Mouse (Mus musculus): ENCODE measurements around the gene B4galt2. TPM values are rescaled to one million over a fixed set of nuclear protein-coding genes. Genes with fewer than 3 reads are reported as not detected.

The B4galt2 gene
- polyA plus RNA-seq, 1 experiment from 2014 or later: 13.9 TPM

DNA sequence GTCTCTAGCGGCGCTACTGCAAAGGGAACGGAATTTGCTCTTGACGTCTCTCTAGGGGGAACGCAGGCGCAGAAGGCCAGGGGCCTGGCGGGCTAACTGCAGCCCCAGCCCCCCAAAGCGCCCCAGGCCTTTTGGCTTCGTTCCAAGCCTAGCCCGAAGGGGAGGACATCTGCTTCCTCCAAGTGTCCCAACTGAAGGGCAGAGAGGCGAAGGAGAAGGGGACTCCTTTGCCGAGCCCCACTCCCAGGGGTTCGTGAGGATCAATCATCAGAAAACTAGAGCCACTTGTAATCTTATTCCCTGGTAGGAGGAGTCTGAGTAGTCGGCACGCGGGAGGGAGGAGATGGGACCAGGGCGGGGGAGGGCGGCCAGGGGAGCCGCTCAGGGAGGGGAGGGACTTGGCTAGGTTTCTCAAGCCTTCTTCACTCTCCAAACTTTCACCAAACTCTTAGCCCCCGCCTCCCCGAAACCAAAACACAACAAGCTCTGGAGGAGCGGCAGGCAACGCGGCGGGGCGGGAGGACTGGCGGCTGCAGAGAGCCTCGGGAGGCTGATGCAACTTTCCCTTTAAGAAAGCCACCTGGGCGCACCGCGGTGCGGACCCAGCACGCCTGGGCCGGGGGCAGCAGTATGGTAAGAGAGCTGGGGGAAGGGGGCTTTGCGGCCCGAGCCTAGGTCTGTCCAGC is 48.3 kb downstream of the B4galt2 start:
- peak; percentile 7; the same call in 1 of the 2 replicates for ATAC-seq (ENCODE audit: extremely low read depth, insufficient number of reproducible peaks, low FRiP score, low TSS enrichment)
- H3K27ac ChIP-seq (replicated peaks): peak overlapping the region; percentile 92

DNA sequence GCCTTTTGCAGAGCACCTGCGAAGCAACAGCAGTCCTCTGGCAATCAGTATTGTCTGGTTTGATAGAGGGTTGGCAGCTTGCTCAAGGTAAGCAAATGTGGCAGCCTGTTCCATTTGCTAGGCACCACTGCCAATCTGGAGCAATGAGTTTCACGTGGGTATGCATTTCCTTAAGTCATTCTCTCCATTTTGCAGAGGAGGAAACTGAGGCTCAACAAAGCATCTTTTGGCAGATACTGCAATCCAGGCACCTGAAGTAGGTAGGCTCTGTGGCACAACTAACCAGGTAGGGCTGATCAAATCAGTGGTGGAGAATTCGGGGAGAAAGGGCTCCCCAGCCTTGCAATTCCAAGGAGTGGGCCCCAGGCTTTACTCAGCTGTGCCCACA is 48.8 kb downstream of the B4galt2 start, which contains the start of gene Slc6a9:
Slc6a9 (plus strand) TSS at position 50 of the 388 bp plus-strand sequence.
- H3K36me3 ChIP-seq: no peaks in the 10 kb centered on the region
- H3K4me1 ChIP-seq: peaks cover 46% of the 10 kb centered on the region
- peak within 1 kb of the TSS; percentile 81 for H3K4me3 ChIP-seq
- peaks cover 3% of the 10 kb centered on the region for H3K27me3 ChIP-seq (replicated peaks)
- peak within 1 kb of the TSS; percentile 92 for H3K9ac ChIP-seq
- peak within 1 kb of the TSS; percentile 92 for H3K27ac ChIP-seq (replicated peaks)
- 23% methylated on average over 3 of the region's 3 CpGs for WGBS
- no peak for ATAC-seq (ENCODE audit: extremely low read depth, insufficient number of reproducible peaks, low FRiP score, low TSS enrichment)
- no peaks in the 10 kb centered on the region for H3K9me3 ChIP-seq
- H3K4me2 ChIP-seq: peak within 1 kb of the TSS; percentile 97

More for the DNA sequence above, 48.3 kb downstream of the B4galt2 start:
- Histone ChIP-seq H3K9me3 (no peaks in the 10 kb centered on the region), H3K4me3 (peak overlapping the region; percentile 81), H3K36me3 (no peaks in the 10 kb centered on the region), H3K4me2 (peak overlapping the region; percentile 97), H3K27me3 (replicated peaks) (peaks cover 3% of the 10 kb centered on the region), H3K9ac (peak overlapping the region; percentile 92), H3K4me1 (peaks cover 41% of the 10 kb centered on the region)
- WGBS: 2% methylated on average over 36 of the region's 36 CpGs

DNA sequence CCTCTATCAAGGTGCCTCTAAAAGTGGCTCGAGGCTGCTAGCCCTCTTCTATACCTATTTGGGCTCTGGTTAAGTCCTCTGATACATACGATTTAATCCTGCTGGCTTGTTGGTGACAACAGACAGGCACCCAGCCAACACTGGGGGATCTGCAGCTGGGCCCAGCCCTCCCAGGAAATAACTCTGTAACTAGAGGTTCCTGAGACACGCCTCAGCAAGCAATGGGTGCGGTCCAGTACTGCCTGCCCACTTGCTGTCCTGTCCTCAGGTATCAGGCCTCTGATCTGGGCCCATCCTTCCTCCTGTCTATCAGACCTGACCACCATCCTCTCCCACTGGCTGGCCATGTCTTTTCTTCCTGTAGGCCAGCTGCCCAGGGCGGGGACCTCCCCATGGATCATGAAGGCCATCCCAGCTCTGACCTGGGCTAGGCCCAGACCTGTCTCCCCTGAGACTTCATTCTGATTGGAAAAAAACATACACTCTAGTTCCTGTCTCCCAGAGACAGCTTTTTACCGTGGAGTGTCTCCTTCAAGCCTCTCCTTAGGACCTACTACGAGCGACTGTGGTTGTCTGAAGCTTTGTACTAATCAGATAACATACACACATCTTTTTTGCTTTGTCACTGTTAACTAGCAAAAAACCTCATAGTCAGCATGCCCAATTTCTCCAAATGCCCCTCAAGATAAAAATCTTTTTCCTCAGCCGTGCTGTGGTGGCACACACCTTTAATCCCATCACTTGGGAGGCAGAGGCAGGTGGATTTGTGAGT is 51.2 kb downstream of the B4galt2 start:
- H3K4me3 ChIP-seq: 0 out of 2 replicates have a peak overlapping the region, but pooled peaks have one; percentile 5
- peak overlapping the region; percentile 56; the same call in 1 of the 2 replicates for H3K9ac ChIP-seq
- 59% methylated on average over 9 of the region's 9 CpGs for WGBS
- peaks cover 3% of the 10 kb centered on the region for H3K27me3 ChIP-seq (replicated peaks)
- H3K4me1 ChIP-seq: peaks cover 50% of the 10 kb centered on the region
- H3K36me3 ChIP-seq: no peaks in the 10 kb centered on the region
- ATAC-seq (ENCODE audit: extremely low read depth, insufficient number of reproducible peaks, low FRiP score, low TSS enrichment): no peak
- H3K27ac ChIP-seq (replicated peaks): peak overlapping the region; percentile 65
- no peaks in the 10 kb centered on the region for H3K9me3 ChIP-seq
- H3K4me2 ChIP-seq: peak overlapping the region; percentile 97

DNA sequence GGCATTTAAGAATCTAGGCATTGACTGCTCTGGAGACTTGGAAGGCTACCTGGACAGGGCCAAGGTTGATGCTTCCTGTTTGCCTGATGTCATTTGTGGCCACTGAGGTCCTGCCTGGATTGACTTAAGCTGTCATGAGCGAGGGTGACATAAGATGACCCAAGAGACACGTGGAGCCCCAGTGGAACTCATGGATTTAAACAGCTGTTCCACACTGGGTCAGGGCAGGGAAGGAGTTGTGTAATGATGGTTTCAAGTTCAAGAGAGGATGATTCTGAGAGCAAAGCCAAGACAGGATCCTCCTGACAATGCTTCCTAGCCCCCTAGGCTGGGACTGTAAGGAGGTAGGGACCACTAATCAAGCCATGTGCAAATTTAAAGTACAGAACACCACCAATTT is 51.8 kb downstream of the B4galt2 start:
- no peak for ATAC-seq (ENCODE audit: extremely low read depth, insufficient number of reproducible peaks, low FRiP score, low TSS enrichment)
- 65% methylated on average over 2 of the region's 2 CpGs for WGBS
- Histone ChIP-seq H3K9me3 (no peaks in the 10 kb centered on the region), H3K36me3 (no peaks in the 10 kb centered on the region), H3K27me3 (replicated peaks) (peaks cover 3% of the 10 kb centered on the region), H3K4me3 (no peak overlapping the region), H3K9ac (0 out of 2 replicates have a peak overlapping the region, but pooled peaks have one; percentile 56), H3K4me1 (peaks cover 45% of the 10 kb centered on the region), H3K4me2 (peak overlapping the region; percentile 97), H3K27ac (replicated peaks) (peak overlapping the region; percentile 65)

DNA sequence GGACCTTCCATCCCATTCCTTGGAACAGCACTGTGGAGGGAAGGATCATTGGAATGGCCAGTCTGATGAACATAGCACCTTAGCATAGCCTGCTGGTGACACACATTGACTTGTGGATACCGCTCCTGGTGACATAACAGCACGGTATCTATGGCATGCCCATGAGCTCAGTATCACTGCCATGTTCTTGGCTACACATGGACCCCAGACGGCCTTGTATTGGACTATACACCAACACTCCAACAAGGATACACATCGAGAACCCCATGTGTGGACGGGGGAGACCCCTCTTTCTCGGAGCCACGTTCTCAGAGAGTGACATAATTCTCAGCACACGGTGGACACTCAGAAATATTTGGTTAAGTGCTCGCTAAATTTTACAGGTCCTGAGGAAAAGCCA is 52.5 kb downstream of the B4galt2 start:
- Histone ChIP-seq H3K4me2 (peak overlapping the region; percentile 97), H3K36me3 (no peaks in the 10 kb centered on the region), H3K27ac (replicated peaks) (peak overlapping the region; percentile 65), H3K27me3 (replicated peaks) (peaks cover 3% of the 10 kb centered on the region), H3K9me3 (no peaks in the 10 kb centered on the region), H3K4me1 (peaks cover 45% of the 10 kb centered on the region), H3K9ac (no peak overlapping the region), H3K4me3 (no peak overlapping the region)
- ATAC-seq (ENCODE audit: extremely low read depth, insufficient number of reproducible peaks, low FRiP score, low TSS enrichment): no peak
- WGBS: 82% methylated on average over 9 of the region's 9 CpGs

DNA sequence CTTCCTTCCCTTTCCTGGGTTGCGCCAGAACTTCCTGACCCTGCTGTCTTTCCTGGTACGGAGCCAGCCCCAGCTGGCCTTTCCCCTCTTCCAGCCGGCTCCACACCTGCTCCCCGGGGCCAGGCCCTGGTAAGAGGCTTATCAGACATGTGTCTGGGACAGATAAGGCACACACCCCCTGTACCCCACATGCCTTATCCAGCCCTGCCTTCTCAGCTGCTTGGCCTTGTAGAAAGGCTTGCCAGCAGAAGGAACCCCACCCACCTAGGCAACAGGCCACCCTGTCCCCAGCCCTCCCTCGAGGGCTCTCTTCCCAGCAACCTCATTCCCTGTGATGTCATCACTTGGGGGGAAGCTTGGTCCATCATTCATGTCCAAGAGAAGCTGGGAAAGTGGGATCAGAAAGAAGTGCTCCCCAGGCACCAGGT is 53.1 kb downstream of the B4galt2 start:
- peak overlapping the region; percentile 29 for H3K4me3 ChIP-seq
- H3K36me3 ChIP-seq: no peaks in the 10 kb centered on the region
- H3K27ac ChIP-seq (replicated peaks): peak overlapping the region; percentile 65
- H3K9me3 ChIP-seq: no peaks in the 10 kb centered on the region
- H3K9ac ChIP-seq: peak overlapping the region; percentile 64
- peaks cover 3% of the 10 kb centered on the region for H3K27me3 ChIP-seq (replicated peaks)
- 4% methylated on average over 5 of the region's 5 CpGs for WGBS
- peak; percentile 81 for ATAC-seq (ENCODE audit: extremely low read depth, insufficient number of reproducible peaks, low FRiP score, low TSS enrichment)
- peaks cover 45% of the 10 kb centered on the region for H3K4me1 ChIP-seq
- H3K4me2 ChIP-seq: peak overlapping the region; percentile 97

DNA sequence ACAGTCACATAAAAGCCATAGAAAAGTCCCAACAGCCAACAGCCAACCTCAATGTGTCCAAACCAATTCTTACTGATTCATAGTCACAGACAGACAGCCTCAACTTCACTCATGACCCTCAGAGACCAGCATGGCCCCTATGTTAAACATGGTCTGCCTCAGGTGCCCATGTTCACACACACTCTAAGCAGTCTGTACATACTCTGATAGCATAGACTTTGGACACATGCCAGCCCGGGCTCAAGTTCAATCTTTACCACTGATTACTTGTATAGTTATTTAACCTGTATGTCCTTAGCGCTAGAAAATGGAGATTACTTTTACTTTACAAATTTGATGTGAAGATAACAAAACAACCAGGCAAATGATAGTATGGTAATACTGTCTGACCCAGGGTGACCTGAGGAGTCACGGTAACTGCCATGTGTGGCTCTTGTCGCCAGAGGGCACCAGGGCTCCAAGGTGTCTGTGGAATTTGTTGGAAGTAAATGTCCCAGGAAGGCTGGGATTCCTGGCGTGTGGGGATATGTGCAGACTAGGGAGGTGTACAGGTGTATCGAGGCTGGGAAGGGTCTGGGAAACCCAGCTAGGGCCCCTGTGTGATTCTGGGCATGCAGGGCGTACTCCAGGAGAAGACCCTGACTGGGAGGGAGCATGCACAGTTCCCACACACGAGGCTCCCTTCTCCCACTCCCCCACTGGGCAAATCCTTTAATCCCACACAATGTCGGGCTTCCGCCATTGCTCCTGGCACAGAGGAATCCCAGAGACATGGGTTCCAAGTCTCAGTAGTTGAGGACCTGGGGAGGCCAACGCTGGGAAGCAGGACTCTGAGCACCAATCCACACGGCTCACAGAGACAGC is 53.8 kb downstream of the B4galt2 start:
- no peaks in the 10 kb centered on the region for H3K9me3 ChIP-seq
- H3K9ac ChIP-seq: peak overlapping the region; percentile 64
- no peaks in the 10 kb centered on the region for H3K36me3 ChIP-seq
- peak overlapping the region; percentile 97 for H3K4me2 ChIP-seq
- H3K4me3 ChIP-seq: peak overlapping the region; percentile 29
- ATAC-seq (ENCODE audit: extremely low read depth, insufficient number of reproducible peaks, low FRiP score, low TSS enrichment): no peak
- peaks cover 3% of the 10 kb centered on the region for H3K27me3 ChIP-seq (replicated peaks)
- peaks cover 40% of the 10 kb centered on the region for H3K4me1 ChIP-seq
- WGBS: 5% methylated on average over 12 of the region's 12 CpGs
- H3K27ac ChIP-seq (replicated peaks): peak overlapping the region; percentile 65

DNA sequence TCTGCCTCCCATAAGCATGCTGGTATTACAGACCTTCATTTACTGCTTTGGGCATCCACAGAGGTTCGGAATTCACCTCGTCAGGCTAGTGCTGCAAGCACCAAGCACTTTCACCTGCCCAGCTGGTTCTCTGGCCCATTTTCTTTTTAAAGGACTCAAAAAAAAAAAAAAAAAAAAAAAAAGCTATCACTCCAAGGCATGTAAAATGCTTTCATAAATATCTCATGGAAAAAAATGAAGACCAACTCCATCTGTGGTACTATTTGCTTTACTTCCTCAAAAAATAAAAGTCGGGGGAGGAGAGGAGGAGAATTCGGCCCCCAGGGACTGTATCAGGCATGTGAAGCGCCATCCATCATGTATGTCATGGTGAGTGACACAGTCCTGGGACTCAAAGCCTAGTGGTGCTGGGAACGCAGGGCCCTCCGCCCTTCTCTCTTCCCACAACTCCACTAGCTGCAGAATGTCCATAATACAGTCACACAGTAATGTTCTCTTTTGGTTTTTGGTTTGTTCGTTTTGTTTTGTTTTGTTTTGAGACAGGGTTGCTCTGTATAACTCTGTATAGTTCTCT is 54.6 kb downstream of the B4galt2 start:
- H3K27me3 ChIP-seq (replicated peaks): peaks cover 5% of the 10 kb centered on the region
- no peak overlapping the region for H3K4me3 ChIP-seq
- no peaks in the 10 kb centered on the region for H3K9me3 ChIP-seq
- 0 out of 2 replicates have a peak overlapping the region, but pooled peaks have one; percentile 97 for H3K4me2 ChIP-seq
- peaks cover 35% of the 10 kb centered on the region for H3K4me1 ChIP-seq
- H3K36me3 ChIP-seq: no peaks in the 10 kb centered on the region
- peak overlapping the region; percentile 65; the same call in 1 of the 2 replicates for H3K27ac ChIP-seq (replicated peaks)
- whole genome bisulfite sequencing: 62% methylated on average over 8 of the region's 8 CpGs
- no peak for ATAC-seq (ENCODE audit: extremely low read depth, insufficient number of reproducible peaks, low FRiP score, low TSS enrichment)
- no peak overlapping the region for H3K9ac ChIP-seq
